Mouse (Mus musculus): ENCODE results near the gene Rgs3.
"Not testable (repeated sequence)": the region's sequence is repeated elsewhere in the genome, so short reads cannot be mapped to it uniquely, and the experiment has no call there.

DNA sequence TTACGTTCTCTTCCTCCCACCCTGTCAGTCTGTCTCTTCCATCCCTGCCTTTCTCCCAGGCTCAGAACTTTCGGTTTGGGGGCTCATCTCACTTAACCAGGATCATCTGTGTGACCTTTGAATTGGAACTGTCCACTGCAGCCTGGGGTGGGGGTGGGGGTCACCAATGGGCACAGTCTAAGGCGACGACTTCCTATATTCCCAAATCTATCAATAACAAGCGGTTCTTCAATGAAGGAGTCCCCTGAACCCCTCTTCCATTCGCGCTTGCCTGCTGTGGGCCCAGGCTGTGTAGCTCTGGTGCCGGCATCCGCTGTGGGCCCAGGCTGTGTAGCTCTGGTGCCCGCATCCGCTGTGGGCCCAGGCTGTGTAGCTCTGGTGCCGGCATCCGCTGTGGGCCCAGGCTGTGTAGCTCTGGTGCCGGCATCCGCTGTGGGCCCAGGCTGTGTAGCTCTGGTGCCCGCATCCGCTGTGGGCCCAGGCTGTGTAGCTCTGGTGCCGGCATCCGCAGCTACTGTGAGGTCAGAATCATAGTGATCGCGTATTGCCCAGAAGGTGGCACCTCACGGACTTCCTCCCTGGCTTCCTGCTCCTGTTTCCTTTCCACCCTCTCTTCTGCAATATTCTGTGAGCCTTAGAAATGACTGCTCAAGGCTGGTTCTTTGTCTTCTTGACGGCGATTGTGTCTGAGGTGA, 34.0 kb downstream of the Rgs3 start:
- TF ChIP-seq CTCF, EP300 (IDR thresholded peaks at IDR 0.05; ENCODE audit: low read depth): not testable (repeated sequence)

All from liver, postnatal 0 days (tissue).